Mouse (Mus musculus) Muller cell, postnatal 12 days (primary cell): ENCODE data around the gene Mapk10.

Source experiments
- DNase-seq: peaks from one replicate; pipeline ENCODE4 v3.0.0-alpha.2; 2015; ENCODE audit errors: inconsistent ontology term

Mapk10 gene

GRCm38 (mm10) chr5:103164022-103164421, 47.1 kb downstream of the Mapk10 start:
- no peak for DNase-seq

- no peak for DNase-seq
These were observed 49.6 kb downstream of the Mapk10 start for GRCm38 (mm10) chr5:103161574-103161973.

- DNase-seq, result peak; percentile 94
These were observed 50.0 kb downstream of the Mapk10 start for GRCm38 (mm10) chr5:103161196-103161540.

- no peak for DNase-seq
These were observed 50.6 kb downstream of the Mapk10 start for GRCm38 (mm10) chr5:103160314-103161195.

GRCm38 (mm10) chr5:103140935-103141334, 70.2 kb downstream of the Mapk10 start:
- peak; percentile 52 for DNase-seq

- peak; percentile 16 for DNase-seq
These were observed 76.3 kb downstream of the Mapk10 start for GRCm38 (mm10) chr5:103134839-103135238.

GRCm38 (mm10) chr5:103133626-103134025, 77.5 kb downstream of the Mapk10 start:
- no peak for DNase-seq

- DNase-seq, result no peak
These were observed 78.3 kb downstream of the Mapk10 start for GRCm38 (mm10) chr5:103132814-103133213.

- DNase-seq, result no peak
These were observed 91.5 kb downstream of the Mapk10 start for GRCm38 (mm10) chr5:103119618-103120017.

GRCm38 (mm10) chr5:103115571-103115970, 95.6 kb downstream of the Mapk10 start:
- DNase-seq, result no peak

- DNase-seq, result no peak
These were observed 98.7 kb downstream of the Mapk10 start for GRCm38 (mm10) chr5:103112471-103112870.

- DNase-seq, result no peak
These were observed 101.7 kb downstream of the Mapk10 start for GRCm38 (mm10) chr5:103109409-103109808.

- DNase-seq, result no peak
These were observed 105.4 kb downstream of the Mapk10 start for GRCm38 (mm10) chr5:103105441-103106414.

- peak; percentile 40 for DNase-seq
These were observed 107.1 kb downstream of the Mapk10 start for GRCm38 (mm10) chr5:103104082-103104481.

- peak; percentile 82 for DNase-seq
These were observed 108.2 kb downstream of the Mapk10 start for GRCm38 (mm10) chr5:103102876-103103393.

GRCm38 (mm10) chr5:103102176-103102575, 109.0 kb downstream of the Mapk10 start:
- DNase-seq, result peak; percentile 9

- DNase-seq, result no peak
These were observed 117.0 kb downstream of the Mapk10 start for GRCm38 (mm10) chr5:103094166-103094565.

GRCm38 (mm10) chr5:103085844-103086243, 125.3 kb downstream of the Mapk10 start:
- DNase-seq, result no peak

- no peak for DNase-seq
These were observed 135.7 kb downstream of the Mapk10 start for GRCm38 (mm10) chr5:103075451-103075850.

GRCm38 (mm10) chr5:103072200-103072825, 138.8 kb downstream of the Mapk10 start:
- no peak for DNase-seq

GRCm38 (mm10) chr5:103071006-103071612, 140.0 kb downstream of the Mapk10 start:
- DNase-seq, result peak; percentile 87
